Mouse (Mus musculus) adrenal gland, postnatal 14 days (tissue): ENCODE data around the gene Rab3gap2. TPM values are rescaled to one million over a fixed set of nuclear protein-coding genes. Genes with fewer than 3 reads are reported as not detected.

Experiments
- DNase-seq: peaks from one replicate; pipeline ENCODE4 v3.0.0; 2021; ENCODE audit warnings: mixed read lengths
- microRNA-seq, 2 experiments: library from miRNA; unstranded; fragments of <30 nt; microRNA quantifications; one replicate each; pipeline ENCODE4 v1.2.0; 2021
- total RNA-seq: library from RNA; stranded (reverse); gene quantifications from 2 replicates; pipeline ENCODE4 v1.2.3, GENCODE M21; 2021

The Rab3gap2 gene
- total RNA-seq, 1 experiment from 2014 or later, result 38.6 TPM

GRCm38 (mm10) chr1:185331983-185332430, 128.1 kb downstream of the Rab3gap2 start, which contains the start of gene Bpnt1:
Gene Bpnt1, plus strand, starts transcription at chr1:185332149.
- DNase-seq, result peak; percentile 95

- DNase-seq, result no peak
These were observed 129.7 kb downstream of the Rab3gap2 start for GRCm38 (mm10) chr1:185333651-185334050.

GRCm38 (mm10) chr1:185334136-185334535, 130.2 kb downstream of the Rab3gap2 start:
- no peak for DNase-seq

- no peak for DNase-seq
These were observed 131.4 kb downstream of the Rab3gap2 start for GRCm38 (mm10) chr1:185335231-185335765.

Small RNA genes lying within 50 kb of the gene (microRNA-seq; reads per million reads assigned to microRNA genes)
- 3.0 to 3.8 reads per million in 2 experiments for gene Mir194-1
- 4.9 to 5.5 reads per million in 2 experiments for gene Mir215
- gene Mir664, result 49.9 to 57.5 reads per million in 2 experiments

Other genes with a start within 250 kb of the Rab3gap2 start
- gene Mark1, start 204.5 kb upstream of the Rab3gap2 start, total RNA-seq, result 8.2 and 8.9 TPM in 2 replicates
- gene Iars2, start 125.3 kb downstream of the Rab3gap2 start, total RNA-seq, result 97.7 and 99.4 TPM in 2 replicates
- gene Bpnt1, start 128.0 kb downstream of the Rab3gap2 start, total RNA-seq, result 75.1 and 87.3 TPM in 2 replicates
- gene Eprs, start 158.9 kb downstream of the Rab3gap2 start, total RNA-seq, result 170 and 183 TPM in 2 replicates